Mouse (Mus musculus): ENCODE results near the gene Klhl26. TPM values are rescaled to one million over a fixed set of nuclear protein-coding genes. Genes with fewer than 3 reads are reported as not detected.
A peak's percentile ranks its signal among the peaks of the same experiment; 100 is the strongest.

Gene Klhl26
- polyA plus RNA-seq, 1 experiment from 2014 or later = 22.5 TPM

DNA sequence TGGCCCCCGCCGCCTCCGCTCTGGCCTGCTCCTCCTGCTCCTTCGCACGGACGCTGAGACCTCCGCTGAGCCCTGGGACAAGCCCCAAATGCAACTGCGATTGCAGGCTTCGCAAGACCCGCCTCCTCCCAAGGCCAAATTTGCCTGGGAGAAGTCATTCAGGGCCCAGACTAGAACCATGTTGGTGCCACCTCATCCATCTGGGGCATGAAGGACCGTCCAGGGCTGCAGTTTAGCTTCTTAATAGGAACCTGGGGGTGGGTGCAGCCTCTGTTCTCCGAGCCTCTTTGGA is 18.9 kb upstream of the Klhl26 start:
- peaks cover 99% of the 10 kb centered on the region for H3K27me3 ChIP-seq (replicated peaks)
- no peak overlapping the region for H3K9ac ChIP-seq
- WGBS = 5% methylated on average over 12 of the region's 12 CpGs
- H3K4me2 ChIP-seq (replicated peaks) = peak overlapping the region; percentile 23; the same call in 1 of the 2 replicates
- ATAC-seq (ENCODE audit: low FRiP score, low read depth) = no peak
- H3K4me3 ChIP-seq = peak overlapping the region; percentile 17
- H3K36me3 ChIP-seq = no peaks in the 10 kb centered on the region
- no peak overlapping the region for H3K27ac ChIP-seq
- H3K9me3 ChIP-seq = no peaks in the 10 kb centered on the region
- H3K4me1 ChIP-seq = peaks cover 38% of the 10 kb centered on the region

DNA sequence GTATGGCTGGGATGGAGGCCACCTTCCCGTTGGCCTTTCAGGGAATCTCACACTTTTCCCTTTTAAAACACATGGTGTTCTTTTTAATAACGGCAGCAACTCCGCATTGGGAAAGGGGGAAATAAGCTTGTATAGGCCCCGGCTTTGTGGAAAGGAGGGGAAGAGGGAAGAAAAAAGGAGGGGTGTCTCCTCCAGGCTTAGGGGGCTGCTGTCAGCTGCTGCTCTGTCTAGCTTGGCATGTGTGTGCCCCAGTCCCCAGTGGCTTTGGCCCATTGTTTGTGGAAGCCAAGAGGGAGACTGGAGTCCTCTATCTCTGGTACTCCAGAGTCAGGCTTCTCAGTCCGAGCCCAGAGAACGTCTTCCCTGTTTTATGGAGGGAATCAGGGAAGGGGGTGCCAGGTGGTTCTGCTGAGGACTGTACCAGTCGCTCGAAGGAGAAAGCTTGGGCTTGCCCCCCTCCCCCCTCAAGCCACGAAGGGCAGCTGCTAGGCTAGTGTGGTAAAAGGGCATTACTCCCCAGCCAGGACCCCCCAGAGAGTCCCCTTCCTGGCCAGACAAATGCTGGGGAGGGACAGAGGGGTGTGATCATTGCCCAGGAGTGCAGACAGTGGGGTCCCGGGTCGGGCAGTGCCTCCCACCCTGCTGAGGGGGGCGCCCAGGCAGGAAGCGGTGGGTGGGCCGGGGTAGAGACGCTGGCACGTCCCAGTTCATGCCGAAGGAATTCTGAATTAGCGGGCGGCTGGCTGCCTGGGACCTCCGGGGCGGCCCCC is 18.4 kb upstream of the Klhl26 start:
- Histone ChIP-seq H3K9me3 (no peaks in the 10 kb centered on the region), H3K27ac (no peak overlapping the region), H3K9ac (no peak overlapping the region), H3K36me3 (no peaks in the 10 kb centered on the region), H3K4me1 (peaks cover 38% of the 10 kb centered on the region), H3K27me3 (replicated peaks) (peaks cover 99% of the 10 kb centered on the region), H3K4me3 (peak overlapping the region; percentile 17), H3K4me2 (replicated peaks) (peak overlapping the region; percentile 23; the same call in 1 of the 2 replicates)
- WGBS = 2% methylated on average over 21 of the region's 21 CpGs
- no peak for ATAC-seq (ENCODE audit: low FRiP score, low read depth)

DNA sequence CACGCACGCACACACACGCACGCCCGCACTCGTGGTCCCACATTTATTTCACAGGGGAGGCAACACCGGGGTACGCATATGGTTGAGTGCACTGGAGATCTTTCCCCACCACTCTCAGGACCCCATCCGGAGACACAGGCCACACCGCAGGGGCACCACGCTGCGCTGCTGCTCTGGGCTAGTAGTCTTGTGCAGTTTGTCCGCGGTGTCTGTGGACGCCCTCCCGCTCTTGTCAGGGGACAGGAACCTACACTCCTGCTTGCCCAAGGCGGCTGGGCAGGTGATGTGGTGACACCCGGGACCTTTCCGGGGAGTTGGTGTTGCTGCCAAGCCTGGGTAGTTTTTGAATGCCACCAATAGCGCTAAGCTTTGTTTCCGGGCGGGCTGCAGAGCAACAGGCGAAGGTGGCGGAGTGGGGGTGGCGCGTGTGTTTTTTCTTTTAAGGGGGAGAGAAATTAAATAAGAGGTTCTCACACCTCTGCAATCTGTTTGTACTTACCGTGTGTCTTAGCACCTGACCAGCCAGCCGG is 17.7 kb upstream of the Klhl26 start:
- Histone ChIP-seq H3K4me1 (peaks cover 42% of the 10 kb centered on the region), H3K27ac (no peak overlapping the region), H3K9ac (no peak overlapping the region), H3K36me3 (no peaks in the 10 kb centered on the region), H3K4me3 (peak overlapping the region; percentile 31; the same call in 1 of the 2 replicates), H3K27me3 (replicated peaks) (peaks cover 99% of the 10 kb centered on the region), H3K4me2 (replicated peaks) (peak overlapping the region; percentile 60), H3K9me3 (no peaks in the 10 kb centered on the region)
- ATAC-seq (ENCODE audit: low FRiP score, low read depth) = no peak
- WGBS = 2% methylated on average over 28 of the region's 28 CpGs

DNA sequence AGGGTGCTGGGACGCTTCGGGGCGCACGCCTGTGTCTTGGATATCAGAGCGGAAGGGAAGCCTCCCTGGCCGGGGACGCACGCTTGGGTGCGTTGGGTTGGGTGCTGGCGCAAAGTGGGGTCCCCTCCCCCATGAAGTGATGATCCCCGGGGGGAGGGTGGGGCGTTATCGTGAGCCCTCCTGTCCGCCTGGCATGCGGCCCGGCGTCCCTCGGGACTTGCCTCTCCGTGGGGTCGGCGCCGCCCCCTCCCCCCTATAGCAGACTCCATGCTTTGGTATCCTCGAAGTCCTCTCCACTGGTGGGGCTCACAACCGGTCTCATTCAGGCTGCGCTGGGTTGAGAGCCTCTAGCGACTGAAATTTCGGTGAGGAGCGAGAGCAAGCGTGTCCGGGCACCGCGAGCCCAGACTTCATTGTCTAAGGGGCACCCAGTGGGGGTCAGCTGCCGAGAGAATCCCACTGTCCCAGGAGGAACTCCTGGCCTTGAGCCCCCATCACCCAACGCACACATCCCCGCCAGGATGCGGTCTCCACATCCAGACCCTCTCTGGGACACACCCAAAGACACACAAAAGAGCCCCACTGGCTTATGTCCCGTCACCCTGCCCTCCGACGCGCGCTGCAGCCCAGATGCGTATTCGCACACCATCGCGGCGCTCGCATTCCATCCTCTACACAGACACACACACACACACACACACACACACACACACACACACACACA is 17.1 kb upstream of the Klhl26 start:
- Histone ChIP-seq H3K4me2 (replicated peaks) (peak overlapping the region; percentile 60), H3K9me3 (no peaks in the 10 kb centered on the region), H3K9ac (0 out of 2 replicates have a peak overlapping the region, but pooled peaks have one; percentile 5), H3K27me3 (replicated peaks) (peaks cover 99% of the 10 kb centered on the region), H3K36me3 (no peaks in the 10 kb centered on the region), H3K4me1 (peaks cover 47% of the 10 kb centered on the region), H3K27ac (no peak overlapping the region), H3K4me3 (peak overlapping the region; percentile 31; the same call in 1 of the 2 replicates)
- no peak for ATAC-seq (ENCODE audit: low FRiP score, low read depth)
- WGBS = under 1% methylated on average over 47 of the region's 47 CpGs

DNA sequence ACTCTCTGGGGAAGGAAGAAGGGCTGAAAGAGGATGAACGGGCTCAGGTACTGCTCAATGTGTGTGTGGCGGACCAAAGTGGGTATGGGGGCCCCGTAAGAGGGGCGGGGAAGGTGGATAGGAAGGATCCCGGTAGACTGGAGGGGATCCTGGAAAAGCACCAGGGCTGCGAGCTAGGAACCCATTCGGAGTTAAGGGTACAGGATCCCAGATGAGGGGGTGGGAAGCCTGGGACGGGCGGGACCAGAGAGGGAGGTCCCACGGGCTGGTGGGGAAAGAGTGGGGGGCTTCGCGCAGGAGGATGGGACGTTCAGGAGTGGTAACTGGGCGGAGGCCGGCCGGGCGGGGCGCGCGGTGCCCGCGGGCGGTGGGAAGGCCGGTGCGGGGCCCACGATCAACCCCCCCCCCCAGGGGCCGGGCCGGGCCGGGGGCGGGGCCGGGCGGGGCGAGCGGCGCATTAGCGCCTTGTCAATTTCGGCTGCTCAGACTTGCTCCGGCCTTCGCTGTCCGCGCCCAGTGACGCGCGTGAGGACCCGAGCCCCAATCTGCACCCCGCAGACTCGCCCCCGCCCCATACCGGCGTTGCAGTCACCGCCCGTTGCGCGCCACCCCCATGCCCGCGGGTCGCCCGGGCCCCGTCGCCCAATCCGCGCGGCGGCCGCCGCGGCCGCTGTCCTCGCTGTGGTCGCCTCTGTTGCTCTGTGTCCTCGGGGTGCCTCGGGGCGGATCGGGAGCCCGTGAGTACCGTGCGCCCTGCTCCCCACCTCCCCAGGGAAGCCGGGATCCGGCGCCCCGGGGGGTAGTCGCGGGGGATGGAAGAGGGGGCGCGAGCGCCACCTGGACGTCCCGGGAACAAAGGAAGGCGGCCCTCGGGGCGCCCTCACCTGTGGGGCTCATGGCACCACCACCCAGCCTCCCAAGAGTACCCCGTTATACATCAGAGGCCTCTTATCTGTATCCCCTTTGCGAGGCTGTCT is 16.2 kb upstream of the Klhl26 start, which contains the start of gene Crlf1:
Gene Crlf1, plus strand, starts transcription at position 495 of the 977 bp plus-strand sequence.
- Histone ChIP-seq H3K27ac (no peak within 1 kb of the TSS), H3K36me3 (no peaks in the 10 kb centered on the region), H3K27me3 (replicated peaks) (peaks cover 99% of the 10 kb centered on the region), H3K9me3 (no peaks in the 10 kb centered on the region), H3K9ac (peak within 1 kb of the TSS; percentile 36), H3K4me3 (peak within 1 kb of the TSS; percentile 31), H3K4me1 (peaks cover 55% of the 10 kb centered on the region), H3K4me2 (replicated peaks) (peak within 1 kb of the TSS; percentile 60)
- ATAC-seq (ENCODE audit: low FRiP score, low read depth) = peak; percentile 14; the same call in 1 of the 2 replicates
- WGBS = under 1% methylated on average over 72 of the region's 93 CpGs

DNA sequence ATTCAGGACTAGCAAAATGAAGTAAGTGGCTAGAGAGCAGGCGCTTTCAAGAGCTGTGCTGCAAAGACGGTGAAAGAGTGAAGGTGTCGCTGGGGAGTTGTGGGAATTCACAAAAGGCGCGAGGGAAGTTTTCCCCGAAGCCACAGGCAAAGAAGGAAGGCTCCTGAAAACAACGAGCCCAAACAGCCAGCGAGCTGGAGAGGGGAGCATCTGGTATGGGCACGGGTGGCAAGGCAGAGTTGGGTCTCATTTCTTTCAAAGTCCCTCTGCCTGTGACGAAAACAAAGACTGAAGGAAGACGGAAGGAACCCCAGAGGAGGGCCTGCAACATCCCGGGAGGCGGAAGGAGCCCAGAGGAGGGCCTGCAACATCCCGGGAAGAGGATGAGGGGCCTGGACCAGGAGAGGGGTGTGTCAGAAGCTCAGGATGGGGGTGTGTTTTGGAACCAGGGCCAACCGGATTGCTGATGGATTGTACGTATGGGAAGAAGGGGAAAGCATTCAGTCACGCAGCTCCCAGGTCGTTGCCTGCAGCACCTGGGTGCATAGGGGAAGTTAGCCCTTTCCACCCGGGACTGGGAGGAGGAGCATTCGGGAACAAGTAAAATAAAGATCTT is 14.2 kb upstream of the Klhl26 start:
- Histone ChIP-seq H3K27me3 (replicated peaks) (peaks cover 100% of the 10 kb centered on the region), H3K9me3 (no peaks in the 10 kb centered on the region), H3K4me2 (replicated peaks) (no peak overlapping the region; the same call in 1 of the 2 replicates), H3K9ac (no peak overlapping the region), H3K4me1 (peaks cover 62% of the 10 kb centered on the region), H3K27ac (no peak overlapping the region), H3K36me3 (no peaks in the 10 kb centered on the region), H3K4me3 (no peak overlapping the region)
- no peak for ATAC-seq (ENCODE audit: low FRiP score, low read depth)
- WGBS = 2% methylated on average over 20 of the region's 20 CpGs

DNA sequence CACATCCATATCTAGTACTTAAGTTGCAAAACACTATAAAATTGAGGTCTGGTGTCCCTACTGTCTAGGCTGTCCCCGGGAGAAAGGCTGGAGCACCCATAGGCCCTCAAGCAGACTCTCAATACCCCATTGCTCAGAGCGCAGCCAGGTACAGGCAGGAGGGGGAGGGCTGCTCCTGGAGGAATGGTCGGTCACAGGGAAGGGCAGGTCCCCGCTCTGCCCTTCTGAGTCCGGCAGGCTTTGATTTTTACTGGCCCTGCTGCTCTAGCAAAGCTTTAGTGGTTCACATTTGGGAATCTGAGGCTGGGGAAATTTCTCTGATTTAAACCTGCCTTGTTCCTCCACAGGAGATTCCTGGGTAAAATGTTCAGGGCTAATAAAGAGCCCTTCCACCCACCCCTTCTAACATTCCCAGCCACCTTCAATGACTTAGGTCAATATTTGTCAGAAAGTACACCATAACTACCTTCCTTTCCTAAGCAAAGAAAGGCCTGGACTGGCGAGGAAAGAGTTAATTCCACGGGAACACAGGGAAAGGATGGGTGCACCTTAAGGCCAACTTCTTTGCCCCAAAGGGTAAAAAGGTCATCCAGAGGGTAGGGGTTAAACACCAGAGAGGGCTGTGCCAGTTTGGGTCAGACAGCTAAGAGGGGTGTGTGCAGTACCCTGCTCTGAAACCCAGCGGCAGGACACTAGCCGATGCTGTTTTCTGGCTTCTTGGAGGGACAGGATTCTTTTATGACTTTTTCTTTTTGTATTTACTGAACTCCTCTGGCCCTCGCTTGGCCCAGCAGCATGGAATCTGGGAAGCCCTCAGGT is 13.5 kb upstream of the Klhl26 start:
- Histone ChIP-seq H3K4me3 (no peak overlapping the region), H3K4me1 (peaks cover 57% of the 10 kb centered on the region), H3K27me3 (replicated peaks) (peaks cover 100% of the 10 kb centered on the region), H3K36me3 (no peaks in the 10 kb centered on the region), H3K9me3 (no peaks in the 10 kb centered on the region), H3K9ac (no peak overlapping the region), H3K27ac (no peak overlapping the region), H3K4me2 (replicated peaks) (no peak overlapping the region)
- 7% methylated on average over 10 of the region's 10 CpGs for WGBS
- ATAC-seq (ENCODE audit: low FRiP score, low read depth) = no peak

DNA sequence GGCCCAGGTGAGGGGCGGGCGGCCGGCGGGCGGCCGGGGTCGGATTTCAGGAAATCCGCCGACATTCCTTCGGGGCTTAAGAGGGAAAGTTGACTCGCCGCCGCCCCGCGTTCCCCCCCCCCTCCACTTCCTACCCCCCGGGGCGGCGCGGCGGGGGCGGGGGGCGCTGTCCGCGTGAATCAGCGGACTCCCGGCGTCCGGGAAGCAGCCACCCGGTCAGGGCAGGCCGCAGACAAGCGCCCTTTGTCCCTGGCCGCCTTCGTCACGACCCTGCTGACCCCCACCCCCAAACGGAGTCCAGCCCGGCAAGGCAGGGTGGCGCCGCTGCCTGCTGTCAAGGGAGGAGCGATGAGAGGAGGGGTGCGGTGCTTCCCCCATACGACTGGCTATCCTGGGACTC is 12.8 kb upstream of the Klhl26 start:
- ATAC-seq (ENCODE audit: low FRiP score, low read depth) = no peak
- no peaks in the 10 kb centered on the region for H3K36me3 ChIP-seq
- no peaks in the 10 kb centered on the region for H3K9me3 ChIP-seq
- 1% methylated on average over 34 of the region's 41 CpGs for WGBS
- H3K4me1 ChIP-seq = peaks cover 51% of the 10 kb centered on the region
- H3K9ac ChIP-seq = no peak overlapping the region
- H3K27ac ChIP-seq = no peak overlapping the region
- H3K27me3 ChIP-seq (replicated peaks) = peaks cover 100% of the 10 kb centered on the region
- H3K4me2 ChIP-seq (replicated peaks) = peak overlapping the region; percentile 66
- H3K4me3 ChIP-seq = peak overlapping the region; percentile 19; the same call in 1 of the 2 replicates

DNA sequence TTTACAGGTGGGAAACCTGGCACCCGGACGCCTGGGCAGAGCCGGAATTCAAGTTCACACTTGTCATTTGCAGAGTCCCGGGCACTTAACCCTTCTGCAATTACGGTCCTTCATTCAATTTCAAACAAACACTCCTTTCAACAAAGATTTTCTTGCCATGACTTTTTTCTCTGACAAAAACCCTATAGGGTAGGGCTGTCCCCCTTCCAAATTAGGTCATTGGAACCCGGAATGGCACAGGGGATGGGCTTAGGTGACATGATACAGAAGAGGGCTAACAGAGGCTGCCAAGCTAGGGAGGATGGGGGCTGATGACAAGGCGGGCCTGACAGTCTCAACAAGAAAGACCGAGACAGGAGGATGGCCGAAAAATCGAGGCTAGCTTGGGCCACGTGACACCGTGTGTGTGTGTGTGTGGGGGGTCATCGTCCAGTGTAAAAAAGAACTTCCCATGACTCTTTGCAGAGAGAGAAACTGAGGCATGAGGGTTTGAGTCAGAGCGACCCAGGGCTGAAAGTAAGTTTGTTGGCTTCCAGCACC is 12.2 kb upstream of the Klhl26 start:
- Histone ChIP-seq H3K4me2 (replicated peaks) (peak overlapping the region; percentile 66), H3K27ac (no peak overlapping the region), H3K27me3 (replicated peaks) (peaks cover 100% of the 10 kb centered on the region), H3K4me1 (peaks cover 46% of the 10 kb centered on the region), H3K9me3 (no peaks in the 10 kb centered on the region), H3K36me3 (no peaks in the 10 kb centered on the region), H3K9ac (no peak overlapping the region), H3K4me3 (peak overlapping the region; percentile 27)
- no peak for ATAC-seq (ENCODE audit: low FRiP score, low read depth)
- 1% methylated on average over 14 of the region's 14 CpGs for WGBS

DNA sequence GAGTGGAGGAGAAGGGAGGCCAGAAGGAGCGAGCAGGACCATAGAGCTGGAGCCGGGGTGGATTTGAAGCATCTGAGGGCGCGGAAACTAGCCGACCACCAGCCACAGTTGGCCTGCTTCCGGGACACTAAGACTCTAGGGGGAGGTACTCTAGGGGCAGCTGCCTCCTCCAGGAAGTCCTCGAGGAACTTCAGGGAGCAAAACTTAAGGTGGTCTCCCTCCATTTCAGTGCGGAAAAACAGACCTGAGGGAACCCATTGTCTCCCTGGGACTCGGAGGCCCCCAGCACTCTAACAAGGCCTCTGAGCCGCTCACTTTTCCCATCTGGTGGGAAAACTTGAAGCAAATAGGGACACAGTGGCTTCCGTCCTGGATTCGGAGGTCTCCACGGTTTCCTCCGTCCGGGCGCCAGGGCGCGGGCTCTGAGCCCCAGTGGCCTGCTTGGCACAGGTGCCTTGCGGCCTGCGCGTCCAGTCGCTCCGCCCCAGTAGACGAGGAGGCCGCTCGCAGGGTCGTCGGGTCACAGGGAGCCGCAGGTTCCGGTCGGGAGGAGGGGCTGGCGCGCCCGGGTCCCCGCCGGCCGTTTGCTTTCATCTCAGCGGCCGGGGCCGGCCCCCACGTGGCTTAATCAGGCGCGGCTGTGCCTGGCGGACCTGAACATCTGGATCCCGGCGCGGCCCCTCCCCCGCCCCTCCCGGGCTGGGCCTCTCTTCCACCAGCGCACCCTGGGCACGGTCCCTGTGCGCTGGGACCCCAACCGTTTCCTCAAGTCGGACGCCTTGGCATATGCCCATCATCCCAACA is 11.4 kb upstream of the Klhl26 start:
- Histone ChIP-seq H3K4me1 (peaks cover 37% of the 10 kb centered on the region), H3K4me2 (replicated peaks) (peak overlapping the region; percentile 66), H3K27me3 (replicated peaks) (peaks cover 98% of the 10 kb centered on the region), H3K9me3 (no peaks in the 10 kb centered on the region), H3K4me3 (peak overlapping the region; percentile 27), H3K36me3 (no peaks in the 10 kb centered on the region), H3K27ac (no peak overlapping the region), H3K9ac (peak overlapping the region; percentile 1; the same call in 1 of the 2 replicates)
- ATAC-seq (ENCODE audit: low FRiP score, low read depth) = peak; percentile 2; the same call in 1 of the 2 replicates
- 3% methylated on average over 55 of the region's 55 CpGs for WGBS

All from neural tube, embryonic 12.5 days (tissue).